Mouse (Mus musculus): ENCODE results near the gene Zfp759.
"Not testable (repeated sequence)": the region's sequence is repeated elsewhere in the genome, so short reads cannot be mapped to it uniquely, and the experiment has no call there.

The Zfp759 gene

GRCm38 (mm10) chr13:67121360-67121759, at the start of gene Zfp759:
TSS of gene Zfp759 (plus strand) at chr13:67121660.
- not testable (repeated sequence) for DNase-seq (ENCODE audit: low read depth, low spot score)

- no peak for DNase-seq (ENCODE audit: low read depth, low spot score)
Observed at GRCm38 (mm10) chr13:67072786-67073185, 48.7 kb upstream of the Zfp759 start.

- DNase-seq (ENCODE audit: low read depth, low spot score), result no peak
Observed at GRCm38 (mm10) chr13:67077244-67077643, 44.2 kb upstream of the Zfp759 start.

GRCm38 (mm10) chr13:67081142-67081713, 40.2 kb upstream of the Zfp759 start:
- DNase-seq (ENCODE audit: low read depth, low spot score), result peak; percentile 86

GRCm38 (mm10) chr13:67081946-67082345, 39.5 kb upstream of the Zfp759 start:
- no peak for DNase-seq (ENCODE audit: low read depth, low spot score)

GRCm38 (mm10) chr13:67090154-67090553, 31.3 kb upstream of the Zfp759 start:
- DNase-seq (ENCODE audit: low read depth, low spot score), result no peak

GRCm38 (mm10) chr13:67097876-67098275, 23.6 kb upstream of the Zfp759 start, which contains the start of gene Zfp708:
TSS of gene Zfp708 (minus strand) at chr13:67097976.
- DNase-seq (ENCODE audit: low read depth, low spot score), result no peak

GRCm38 (mm10) chr13:67107681-67108080, 13.8 kb upstream of the Zfp759 start:
- no peak for DNase-seq (ENCODE audit: low read depth, low spot score)

GRCm38 (mm10) chr13:67108194-67108820, 13.2 kb upstream of the Zfp759 start, which contains the start of gene Gm28557:
TSS of gene Gm28557 (minus strand) at chr13:67108604.
- peak; percentile 99 for DNase-seq (ENCODE audit: low read depth, low spot score)

GRCm38 (mm10) chr13:67108821-67109206, 12.6 kb upstream of the Zfp759 start:
- no peak for DNase-seq (ENCODE audit: low read depth, low spot score)

- DNase-seq (ENCODE audit: low read depth, low spot score), result no peak
Observed at GRCm38 (mm10) chr13:67112096-67112495, 9.4 kb upstream of the Zfp759 start.

- peak; percentile 80 for DNase-seq (ENCODE audit: low read depth, low spot score)
Observed at GRCm38 (mm10) chr13:67113287-67113686, 8.2 kb upstream of the Zfp759 start.

- not testable (repeated sequence) for DNase-seq (ENCODE audit: low read depth, low spot score)
Observed at GRCm38 (mm10) chr13:67116163-67116562, 5.3 kb upstream of the Zfp759 start, which contains the start of gene Rslcan18. TSS of gene Rslcan18 (minus strand) at chr13:67116263.

GRCm38 (mm10) chr13:67124460-67124859, 3.0 kb downstream of the Zfp759 start:
- DNase-seq (ENCODE audit: low read depth, low spot score), result no peak

GRCm38 (mm10) chr13:67127507-67127906, 6.0 kb downstream of the Zfp759 start:
- not testable (repeated sequence) for DNase-seq (ENCODE audit: low read depth, low spot score)

GRCm38 (mm10) chr13:67128038-67128721, 6.7 kb downstream of the Zfp759 start:
- peak; percentile 90 for DNase-seq (ENCODE audit: low read depth, low spot score)

- not testable (repeated sequence) for DNase-seq (ENCODE audit: low read depth, low spot score)
Observed at GRCm38 (mm10) chr13:67166122-67166521, 44.7 kb downstream of the Zfp759 start.

- peak; percentile 82 for DNase-seq (ENCODE audit: low read depth, low spot score)
Observed at GRCm38 (mm10) chr13:67172991-67173722, 51.7 kb downstream of the Zfp759 start, which contains the start of gene Rsl1. TSS of gene Rsl1 (plus strand) at chr13:67173182.

GRCm38 (mm10) chr13:67173723-67174055, 52.2 kb downstream of the Zfp759 start:
- DNase-seq (ENCODE audit: low read depth, low spot score), result peak; percentile 39

All from 3T3-L1 (cell line).